Mouse (Mus musculus): Measurements from ENCODE around the gene Gm436. TPM values are rescaled to one million over a fixed set of nuclear protein-coding genes. Genes with fewer than 3 reads are reported as not detected.

The Gm436 gene
- not detected in 2 replicates for polyA plus RNA-seq (2014; fragmentation: Nextera tagmentation; extraction: Ambion mirVana)

DNA sequence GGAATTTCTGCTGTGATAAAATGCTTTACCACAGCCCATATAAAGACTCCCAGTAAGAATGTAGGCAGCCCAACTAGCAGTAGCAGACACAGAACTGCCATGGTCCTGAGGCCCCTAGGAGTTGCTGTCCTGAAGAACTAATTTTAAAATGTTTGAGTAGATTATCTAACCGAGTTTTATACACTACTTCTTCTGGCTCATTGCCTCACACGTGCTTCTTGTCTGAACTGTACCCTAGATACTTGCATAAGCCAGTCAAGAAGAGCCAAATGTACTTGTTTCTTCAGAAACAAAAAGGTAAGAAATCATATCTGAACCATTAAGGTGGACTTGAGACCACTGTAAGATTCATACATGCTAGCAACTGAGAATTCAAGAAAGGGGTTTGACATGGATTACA is at the start of gene Gm436:
Gm436 (minus strand) TSS at position 101 of the 400 bp plus-strand sequence.
- ATAC-seq (ENCODE audit: low FRiP score) (no peak), DNase-seq (ENCODE audit: low spot score) (no peak)
- no peak within 1 kb of the TSS for H3K4me3 ChIP-seq (ENCODE audit: low read depth, low read length)
- H3K27me3 ChIP-seq (ENCODE audit: control insufficient read depth, insufficient read depth, low read length) = no peaks in the 10 kb centered on the region
- H3K27ac ChIP-seq (ENCODE audit: low read depth, low read length) = no peak within 1 kb of the TSS
- no peak within 1 kb of the TSS for H3K4me2 ChIP-seq (replicated peaks; ENCODE audit: low read depth, low read length)
- no peak within 1 kb of the TSS for H3K9ac ChIP-seq (ENCODE audit: low read depth, low read length)
- H3K36me3 ChIP-seq (ENCODE audit: control insufficient read depth, insufficient read depth, low read length) = no peaks in the 10 kb centered on the region
- no peaks in the 10 kb centered on the region for H3K4me1 ChIP-seq (replicated peaks; ENCODE audit: control insufficient read depth, insufficient read depth, low read length)
- 72% methylated on average over 2 of the region's 2 CpGs for WGBS
- no peaks in the 10 kb centered on the region for H3K9me3 ChIP-seq (ENCODE audit: control insufficient read depth, low read length)

DNA sequence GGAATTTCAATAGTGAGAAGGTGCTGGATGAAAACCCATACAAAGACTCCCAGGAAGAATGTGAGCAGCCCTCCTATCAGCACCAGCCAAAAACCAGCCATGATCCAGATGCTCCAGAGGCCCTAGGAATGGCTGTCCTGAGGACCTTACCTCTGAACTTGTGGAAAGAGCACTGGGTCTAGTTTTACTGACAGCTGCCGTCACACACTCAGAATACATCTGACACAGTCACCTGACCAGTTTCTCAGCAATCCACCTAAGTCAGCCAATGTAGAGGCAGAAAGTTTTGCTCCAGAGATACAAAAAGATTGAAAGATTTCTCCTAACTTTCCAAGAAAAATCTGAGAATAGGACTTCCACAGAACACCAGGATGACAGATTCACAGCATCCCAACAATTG is 35.1 kb upstream of the Gm436 start, which contains the start of gene Gm13178:
Gm13178 (minus strand) TSS at position 101 of the 400 bp plus-strand sequence.
- Histone ChIP-seq H3K27ac (ENCODE audit: low read depth, low read length) (no peak within 1 kb of the TSS), H3K27me3 (ENCODE audit: control insufficient read depth, insufficient read depth, low read length) (no peaks in the 10 kb centered on the region), H3K36me3 (ENCODE audit: control insufficient read depth, insufficient read depth, low read length) (no peaks in the 10 kb centered on the region), H3K9ac (ENCODE audit: low read depth, low read length) (no peak within 1 kb of the TSS), H3K4me3 (ENCODE audit: low read depth, low read length) (no peak within 1 kb of the TSS), H3K4me2 (replicated peaks; ENCODE audit: low read depth, low read length) (no peak within 1 kb of the TSS), H3K9me3 (ENCODE audit: control insufficient read depth, low read length) (no peaks in the 10 kb centered on the region), H3K4me1 (replicated peaks; ENCODE audit: control insufficient read depth, insufficient read depth, low read length) (no peaks in the 10 kb centered on the region)
- WGBS = 90% methylated on average over 1 of the region's 1 CpGs
- ATAC-seq (ENCODE audit: low FRiP score) (no peak), DNase-seq (ENCODE audit: low spot score) (no peak)

- H3K36me3 ChIP-seq (ENCODE audit: control insufficient read depth, insufficient read depth, low read length) = no peaks in the 10 kb centered on the region
- 86% methylated on average over 1 of the region's 1 CpGs for WGBS
- H3K9me3 ChIP-seq (ENCODE audit: control insufficient read depth, low read length) = no peaks in the 10 kb centered on the region
- H3K27ac ChIP-seq (ENCODE audit: low read depth, low read length) = no peak overlapping the region
- no peak overlapping the region for H3K4me2 ChIP-seq (replicated peaks; ENCODE audit: low read depth, low read length)
- H3K27me3 ChIP-seq (ENCODE audit: control insufficient read depth, insufficient read depth, low read length) = no peaks in the 10 kb centered on the region
- no peaks in the 10 kb centered on the region for H3K4me1 ChIP-seq (replicated peaks; ENCODE audit: control insufficient read depth, insufficient read depth, low read length)
- H3K9ac ChIP-seq (ENCODE audit: low read depth, low read length) = no peak overlapping the region
- H3K4me3 ChIP-seq (ENCODE audit: low read depth, low read length) = no peak overlapping the region
- ATAC-seq (ENCODE audit: low FRiP score) (no peak), DNase-seq (ENCODE audit: low spot score) (no peak)
Observed at GRCm38 (mm10) chr4:144719691-144720090, 33.5 kb upstream of the Gm436 start.

DNA sequence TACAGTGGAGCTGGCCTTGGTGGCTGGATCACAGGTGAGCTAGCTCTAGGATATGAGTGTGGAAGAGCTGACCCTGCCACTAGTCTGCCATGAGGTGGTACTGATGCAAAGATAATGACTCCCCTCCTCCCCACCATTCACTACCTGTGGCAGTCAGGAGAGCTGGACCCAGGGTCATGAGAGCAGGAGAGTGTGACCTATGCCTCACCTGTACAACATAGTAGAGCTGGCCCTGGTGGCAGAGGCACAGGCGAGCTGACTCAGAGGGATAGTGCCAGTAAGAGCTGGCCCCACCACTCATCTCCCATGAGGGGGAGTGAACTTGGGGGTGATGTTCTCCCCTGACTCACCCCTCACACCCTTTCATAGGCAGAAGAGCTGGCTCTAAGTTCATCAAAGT is 32.1 kb upstream of the Gm436 start:
- H3K27me3 ChIP-seq (ENCODE audit: control insufficient read depth, insufficient read depth, low read length) = no peaks in the 10 kb centered on the region
- no peak overlapping the region for H3K27ac ChIP-seq (ENCODE audit: low read depth, low read length)
- 87% methylated on average over 1 of the region's 1 CpGs for WGBS
- H3K9me3 ChIP-seq (ENCODE audit: control insufficient read depth, low read length) = no peaks in the 10 kb centered on the region
- H3K9ac ChIP-seq (ENCODE audit: low read depth, low read length) = no peak overlapping the region
- no peak overlapping the region for H3K4me2 ChIP-seq (replicated peaks; ENCODE audit: low read depth, low read length)
- H3K4me3 ChIP-seq (ENCODE audit: low read depth, low read length) = no peak overlapping the region
- DNase-seq (ENCODE audit: low spot score) (no peak), ATAC-seq (ENCODE audit: low FRiP score) (peak; percentile 54; the same call in 1 of the 2 replicates)
- H3K36me3 ChIP-seq (ENCODE audit: control insufficient read depth, insufficient read depth, low read length) = no peaks in the 10 kb centered on the region
- H3K4me1 ChIP-seq (replicated peaks; ENCODE audit: control insufficient read depth, insufficient read depth, low read length) = no peaks in the 10 kb centered on the region

DNA sequence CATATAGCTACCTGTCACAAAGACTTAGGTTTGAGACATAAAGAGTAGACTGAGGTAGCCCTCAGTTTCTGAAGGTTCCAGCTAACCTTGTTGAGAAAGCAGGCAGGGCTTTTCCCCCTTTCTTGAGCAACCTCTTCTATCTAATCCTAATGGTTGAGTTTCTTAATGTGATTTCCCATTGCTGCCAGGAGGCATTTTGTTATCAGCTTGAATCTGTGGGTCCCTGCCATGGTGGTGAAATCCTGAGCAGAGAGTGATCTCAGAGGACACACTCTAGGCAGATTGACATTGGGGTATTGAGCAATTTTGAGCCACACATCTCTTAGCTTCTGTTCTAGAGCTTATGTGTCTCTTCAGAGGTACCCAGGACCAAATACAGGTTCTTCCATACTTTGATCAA is 47.9 kb downstream of the Gm436 start:
- H3K9ac ChIP-seq (ENCODE audit: low read depth, low read length) = no peak overlapping the region
- ATAC-seq (ENCODE audit: low FRiP score) (no peak), DNase-seq (ENCODE audit: low spot score) (no peak)
- H3K4me1 ChIP-seq (replicated peaks; ENCODE audit: control insufficient read depth, insufficient read depth, low read length) = no peaks in the 10 kb centered on the region
- H3K4me2 ChIP-seq (replicated peaks; ENCODE audit: low read depth, low read length) = no peak overlapping the region
- peaks cover 5% of the 10 kb centered on the region; the same call in 1 of the 2 replicates for H3K9me3 ChIP-seq (ENCODE audit: control insufficient read depth, low read length)
- H3K27ac ChIP-seq (ENCODE audit: low read depth, low read length) = no peak overlapping the region
- H3K4me3 ChIP-seq (ENCODE audit: low read depth, low read length) = no peak overlapping the region
- no peaks in the 10 kb centered on the region for H3K27me3 ChIP-seq (ENCODE audit: control insufficient read depth, insufficient read depth, low read length)
- no peaks in the 10 kb centered on the region for H3K36me3 ChIP-seq (ENCODE audit: control insufficient read depth, insufficient read depth, low read length)

Other genes starting within 250 kb of the Gm436 start
- 0.21 and 0.29 TPM in 2 replicates for gene 1700012P22Rik, start 247.6 kb downstream of the Gm436 start, polyA plus RNA-seq (2014; fragmentation: Nextera tagmentation; extraction: Ambion mirVana)
- gene Gm9944, start 233.1 kb downstream of the Gm436 start, polyA plus RNA-seq (2014; fragmentation: Nextera tagmentation; extraction: Ambion mirVana) = not detected in 2 replicates
- not detected in 2 replicates for gene Aadacl3, start 222.6 kb downstream of the Gm436 start, polyA plus RNA-seq (2014; fragmentation: Nextera tagmentation; extraction: Ambion mirVana)
- not detected in 2 replicates for gene 9430007A20Rik, start 166.5 kb downstream of the Gm436 start, polyA plus RNA-seq (2014; fragmentation: Nextera tagmentation; extraction: Ambion mirVana)
- gene Gm13124, start 121.2 kb downstream of the Gm436 start, polyA plus RNA-seq (2014; fragmentation: Nextera tagmentation; extraction: Ambion mirVana) = not detected in 2 replicates
- not detected in 2 replicates for gene Aadacl4, start 72.7 kb downstream of the Gm436 start, polyA plus RNA-seq (2014; fragmentation: Nextera tagmentation; extraction: Ambion mirVana)
- gene Gm13178, start 35.0 kb upstream of the Gm436 start, polyA plus RNA-seq (2014; fragmentation: Nextera tagmentation; extraction: Ambion mirVana) = not detected in 2 replicates
- gene Gm438, start 100.2 kb upstream of the Gm436 start, polyA plus RNA-seq (2014; fragmentation: Nextera tagmentation; extraction: Ambion mirVana) = not detected in 2 replicates
- gene Dhrs3, start 206.5 kb upstream of the Gm436 start, polyA plus RNA-seq (2014; fragmentation: Nextera tagmentation; extraction: Ambion mirVana) = 21.5 and 36.4 TPM in 2 replicates

Data from hindbrain, embryonic 11.5 days (tissue).